Mouse (Mus musculus) lung, adult 2 months (tissue): ENCODE results near the gene Gsk3b. TPM values are rescaled to one million over a fixed set of nuclear protein-coding genes. Genes with fewer than 3 reads are reported as not detected.

ENCODE experiments used
- DNase-seq: peaks from one replicate; pipeline ENCODE4 v3.0.0; 2022
- H3K4me1 ChIP-seq: fragments of 200-500 bp; 2 replicates; pipeline ENCODE4 v1.6.1; 2011; ENCODE audit warnings: low read length; ENCODE audit not compliant: control insufficient read depth, insufficient read depth
- H3K4me3 ChIP-seq: fragments of 200-500 bp; replicated peaks from 2 replicates; pipeline ENCODE3; 2011; ENCODE audit warnings: low read depth, mild to moderate bottlenecking, control low read depth, low read length; ENCODE audit errors: extremely low read depth
- CTCF ChIP-seq: fragments of 200-500 bp; IDR thresholded peaks from 2 replicates; pipeline ENCODE4 v1.5.1; 2011; ENCODE audit warnings: mild to moderate bottlenecking, low read length, control low read depth; ENCODE audit not compliant: insufficient read depth
- POLR2A ChIP-seq: fragments of 200-500 bp; IDR thresholded peaks from 2 replicates; pipeline ENCODE4 v1.6.1; 2011; ENCODE audit warnings: low read depth, mild to moderate bottlenecking, control low read depth, low read length, borderline replicate concordance; ENCODE audit errors: extremely low read depth
- WGBS: fragments of 180-500 bp; shearing (Covaris S2); methylation state at CpG from one replicate; pipeline ENCODE4 v1.1.7; 2018; 5-methylcytosine and 5-hydroxymethylcytosine counted together
- polyA plus RNA-seq: library from polyadenylated mRNA; depleted of rRNA; stranded (reverse); fragments of >200 nt; gene quantifications from 2 replicates; pipeline ENCODE4 v1.2.3, GENCODE M21; 2012; rRNA removed

Gsk3b gene
- polyA plus RNA-seq, 1 experiment, result 20.8 TPM

- Histone ChIP-seq H3K4me1 (no peaks in the 10 kb centered on the region), H3K4me3 (no peak overlapping the region)
- no peak for DNase-seq
- TF ChIP-seq CTCF, result no peak
- TF ChIP-seq POLR2A, result no peak
- WGBS, result 81% methylated on average over 3 of the region's 3 CpGs
Measured at GRCm38 (mm10) chr16:38287762-38288161, 199.0 kb downstream of the Gsk3b start.

- no peaks in the 10 kb centered on the region for H3K4me1 ChIP-seq
- H3K4me3 ChIP-seq, result no peak overlapping the region
- 33% methylated on average over 6 of the region's 6 CpGs for WGBS
- TF ChIP-seq POLR2A, result no peak
- no peak for TF ChIP-seq CTCF
- no peak for DNase-seq
Measured at GRCm38 (mm10) chr16:38288851-38289250, 200.1 kb downstream of the Gsk3b start.

- TF ChIP-seq CTCF (no peak), POLR2A (no peak)
- WGBS, result 51% methylated on average over 2 of the region's 2 CpGs
- no peak overlapping the region for H3K4me3 ChIP-seq
- no peak for DNase-seq
- H3K4me1 ChIP-seq, result no peaks in the 10 kb centered on the region
Measured at GRCm38 (mm10) chr16:38290151-38290550, 201.3 kb downstream of the Gsk3b start.

GRCm38 (mm10) chr16:38294685-38295348 lies 206.0 kb downstream of the Gsk3b start, which contains the start of gene Nr1i2:
Gene Nr1i2 (minus strand): TSS chr16:38294824.
- no peak within 1 kb of the TSS for H3K4me3 ChIP-seq
- 42% methylated on average over 7 of the region's 7 CpGs for WGBS
- no peak for DNase-seq

GRCm38 (mm10) chr16:38295349-38295930 lies 206.6 kb downstream of the Gsk3b start:
- no peak for DNase-seq
- H3K4me3 ChIP-seq, result no peak overlapping the region
- 18% methylated on average over 5 of the region's 5 CpGs for WGBS

More at GRCm38 (mm10) chr16:38294685-38295348, 206.0 kb downstream of the Gsk3b start, which contains the start of gene Nr1i2:
- H3K4me1 ChIP-seq, result no peaks in the 10 kb centered on the region
- no peak for TF ChIP-seq POLR2A
- no peak for TF ChIP-seq CTCF

More at GRCm38 (mm10) chr16:38295349-38295930, 206.6 kb downstream of the Gsk3b start:
- H3K4me1 ChIP-seq, result no peaks in the 10 kb centered on the region
- peak; percentile 31; the same call in 1 of the 2 replicates for TF ChIP-seq CTCF
- no peak for TF ChIP-seq POLR2A

Other genes starting within 250 kb of the Gsk3b start
- gene Gm36028, start 227.9 kb upstream of the Gsk3b start, polyA plus RNA-seq, result 0.34 and 0.38 TPM in 2 replicates
- gene Lrrc58, start 220.6 kb upstream of the Gsk3b start, polyA plus RNA-seq, result 24.2 TPM in 2 replicates
- 0.12 and 0.22 TPM in 2 replicates for gene Gpr156, start 172.5 kb upstream of the Gsk3b start, polyA plus RNA-seq
- 0.63 and 0.66 TPM in 2 replicates for gene Nr1i2, start 205.8 kb downstream of the Gsk3b start, polyA plus RNA-seq